Mouse (Mus musculus): Measurements from ENCODE around the gene Rtkn2. TPM values are rescaled to one million over a fixed set of nuclear protein-coding genes. Genes with fewer than 3 reads are reported as not detected.

Rtkn2 gene
- 1.3 TPM in 2 replicates for polyA plus RNA-seq (2015; fragmentation: Nextera tagmentation; extraction: Ambion mirVana)

GRCm38 (mm10) chr10:67979401-67980157 lies at the start of gene Rtkn2:
Gene Rtkn2 (plus strand): TSS chr10:67979570.
- Histone ChIP-seq H3K27me3 (no peaks in the 10 kb centered on the region), H3K36me3 (replicated peaks) (no peaks in the 10 kb centered on the region), H3K27ac (replicated peaks) (no peak within 1 kb of the TSS), H3K4me1 (replicated peaks) (peaks cover 14% of the 10 kb centered on the region), H3K9me3 (replicated peaks) (no peaks in the 10 kb centered on the region), H3K4me3 (replicated peaks) (peak within 1 kb of the TSS; percentile 65), H3K9ac (peak within 1 kb of the TSS; percentile 48), H3K4me2 (peak within 1 kb of the TSS; percentile 87)
- under 1% methylated on average over 57 of the region's 57 CpGs for WGBS (ENCODE audit: insufficient replicate concordance)
- ATAC-seq (ENCODE audit: insufficient read depth), result peak; percentile 88

- ATAC-seq (ENCODE audit: insufficient read depth), result no peak
- no peaks in the 10 kb centered on the region for H3K9me3 ChIP-seq (replicated peaks)
- no peaks in the 10 kb centered on the region for H3K4me1 ChIP-seq (replicated peaks)
- no peak overlapping the region for H3K27ac ChIP-seq (replicated peaks)
- H3K36me3 ChIP-seq (replicated peaks), result no peaks in the 10 kb centered on the region
- WGBS (ENCODE audit: insufficient replicate concordance), result 55% methylated on average over 4 of the region's 4 CpGs
- H3K4me2 ChIP-seq, result no peak overlapping the region
- no peak overlapping the region for H3K4me3 ChIP-seq (replicated peaks)
- H3K9ac ChIP-seq, result no peak overlapping the region
- no peaks in the 10 kb centered on the region for H3K27me3 ChIP-seq
Measured at GRCm38 (mm10) chr10:67931328-67931727, 48.0 kb upstream of the Rtkn2 start.

- Histone ChIP-seq H3K27me3 (no peaks in the 10 kb centered on the region), H3K4me1 (replicated peaks) (no peaks in the 10 kb centered on the region), H3K4me3 (replicated peaks) (no peak overlapping the region), H3K9ac (no peak overlapping the region), H3K9me3 (replicated peaks) (no peaks in the 10 kb centered on the region), H3K4me2 (no peak overlapping the region), H3K36me3 (replicated peaks) (no peaks in the 10 kb centered on the region), H3K27ac (replicated peaks) (no peak overlapping the region)
- no peak for ATAC-seq (ENCODE audit: insufficient read depth)
- WGBS (ENCODE audit: insufficient replicate concordance), result 66% methylated on average over 11 of the region's 11 CpGs
Measured at GRCm38 (mm10) chr10:67932780-67933179, 46.6 kb upstream of the Rtkn2 start.

GRCm38 (mm10) chr10:67936944-67937343 lies 42.4 kb upstream of the Rtkn2 start:
- H3K9ac ChIP-seq, result no peak overlapping the region
- H3K27me3 ChIP-seq, result no peaks in the 10 kb centered on the region
- no peaks in the 10 kb centered on the region for H3K9me3 ChIP-seq (replicated peaks)
- WGBS (ENCODE audit: insufficient replicate concordance), result 50% methylated on average over 4 of the region's 4 CpGs
- no peak overlapping the region for H3K4me3 ChIP-seq (replicated peaks)
- no peaks in the 10 kb centered on the region for H3K4me1 ChIP-seq (replicated peaks)
- ATAC-seq (ENCODE audit: insufficient read depth), result no peak
- no peaks in the 10 kb centered on the region for H3K36me3 ChIP-seq (replicated peaks)
- H3K4me2 ChIP-seq, result no peak overlapping the region
- no peak overlapping the region for H3K27ac ChIP-seq (replicated peaks)

GRCm38 (mm10) chr10:67937775-67938174 lies 41.6 kb upstream of the Rtkn2 start:
- 64% methylated on average over 5 of the region's 5 CpGs for WGBS (ENCODE audit: insufficient replicate concordance)
- no peak overlapping the region for H3K27ac ChIP-seq (replicated peaks)
- no peak overlapping the region for H3K4me3 ChIP-seq (replicated peaks)
- H3K9me3 ChIP-seq (replicated peaks), result no peaks in the 10 kb centered on the region
- ATAC-seq (ENCODE audit: insufficient read depth), result no peak
- no peaks in the 10 kb centered on the region for H3K4me1 ChIP-seq (replicated peaks)
- H3K9ac ChIP-seq, result no peak overlapping the region
- H3K36me3 ChIP-seq (replicated peaks), result no peaks in the 10 kb centered on the region
- no peak overlapping the region for H3K4me2 ChIP-seq
- no peaks in the 10 kb centered on the region for H3K27me3 ChIP-seq

- Histone ChIP-seq H3K4me1 (replicated peaks) (no peaks in the 10 kb centered on the region), H3K9me3 (replicated peaks) (no peaks in the 10 kb centered on the region), H3K4me2 (no peak overlapping the region), H3K27me3 (no peaks in the 10 kb centered on the region), H3K4me3 (replicated peaks) (no peak overlapping the region), H3K9ac (no peak overlapping the region), H3K27ac (replicated peaks) (no peak overlapping the region), H3K36me3 (replicated peaks) (no peaks in the 10 kb centered on the region)
- WGBS (ENCODE audit: insufficient replicate concordance), result 70% methylated on average over 12 of the region's 12 CpGs
- ATAC-seq (ENCODE audit: insufficient read depth), result no peak
Measured at GRCm38 (mm10) chr10:67939546-67939945, 39.8 kb upstream of the Rtkn2 start.

- no peaks in the 10 kb centered on the region; the same call in 1 of the 2 replicates for H3K9me3 ChIP-seq (replicated peaks)
- WGBS (ENCODE audit: insufficient replicate concordance), result 52% methylated on average over 4 of the region's 4 CpGs
- H3K4me2 ChIP-seq, result no peak overlapping the region
- no peak overlapping the region for H3K27ac ChIP-seq (replicated peaks)
- no peak overlapping the region for H3K9ac ChIP-seq
- H3K36me3 ChIP-seq (replicated peaks), result no peaks in the 10 kb centered on the region
- H3K4me3 ChIP-seq (replicated peaks), result no peak overlapping the region
- H3K4me1 ChIP-seq (replicated peaks), result no peaks in the 10 kb centered on the region
- ATAC-seq (ENCODE audit: insufficient read depth), result no peak
- H3K27me3 ChIP-seq, result no peaks in the 10 kb centered on the region
Measured at GRCm38 (mm10) chr10:67943513-67943912, 35.9 kb upstream of the Rtkn2 start.

GRCm38 (mm10) chr10:67950059-67950748 lies 29.2 kb upstream of the Rtkn2 start:
- no peaks in the 10 kb centered on the region; the same call in 1 of the 2 replicates for H3K9me3 ChIP-seq (replicated peaks)
- 29% methylated on average over 8 of the region's 8 CpGs for WGBS (ENCODE audit: insufficient replicate concordance)
- H3K9ac ChIP-seq, result no peak overlapping the region
- H3K4me3 ChIP-seq (replicated peaks), result no peak overlapping the region
- H3K36me3 ChIP-seq (replicated peaks), result no peaks in the 10 kb centered on the region
- no peaks in the 10 kb centered on the region for H3K4me1 ChIP-seq (replicated peaks)
- ATAC-seq (ENCODE audit: insufficient read depth), result no peak
- no peaks in the 10 kb centered on the region for H3K27me3 ChIP-seq
- H3K27ac ChIP-seq (replicated peaks), result no peak overlapping the region
- H3K4me2 ChIP-seq, result no peak overlapping the region

GRCm38 (mm10) chr10:67951690-67952089 lies 27.7 kb upstream of the Rtkn2 start:
- WGBS (ENCODE audit: insufficient replicate concordance), result 57% methylated on average over 4 of the region's 4 CpGs
- Histone ChIP-seq H3K4me1 (replicated peaks) (no peaks in the 10 kb centered on the region), H3K9me3 (replicated peaks) (no peaks in the 10 kb centered on the region; the same call in 1 of the 2 replicates), H3K27me3 (no peaks in the 10 kb centered on the region), H3K4me2 (no peak overlapping the region), H3K27ac (replicated peaks) (no peak overlapping the region), H3K9ac (no peak overlapping the region), H3K36me3 (replicated peaks) (no peaks in the 10 kb centered on the region), H3K4me3 (replicated peaks) (no peak overlapping the region)
- no peak for ATAC-seq (ENCODE audit: insufficient read depth)

- H3K9me3 ChIP-seq (replicated peaks), result no peaks in the 10 kb centered on the region
- H3K4me1 ChIP-seq (replicated peaks), result no peaks in the 10 kb centered on the region
- no peak overlapping the region for H3K4me2 ChIP-seq
- no peak overlapping the region for H3K27ac ChIP-seq (replicated peaks)
- H3K27me3 ChIP-seq, result no peaks in the 10 kb centered on the region
- H3K9ac ChIP-seq, result no peak overlapping the region
- no peak for ATAC-seq (ENCODE audit: insufficient read depth)
- H3K36me3 ChIP-seq (replicated peaks), result no peaks in the 10 kb centered on the region
- 67% methylated on average over 2 of the region's 2 CpGs for WGBS (ENCODE audit: insufficient replicate concordance)
- H3K4me3 ChIP-seq (replicated peaks), result no peak overlapping the region
Measured at GRCm38 (mm10) chr10:67955982-67956381, 23.4 kb upstream of the Rtkn2 start.

- H3K27ac ChIP-seq (replicated peaks), result no peak overlapping the region
- no peak overlapping the region for H3K9ac ChIP-seq
- 46% methylated on average over 3 of the region's 3 CpGs for WGBS (ENCODE audit: insufficient replicate concordance)
- ATAC-seq (ENCODE audit: insufficient read depth), result no peak
- H3K9me3 ChIP-seq (replicated peaks), result no peaks in the 10 kb centered on the region
- no peaks in the 10 kb centered on the region for H3K36me3 ChIP-seq (replicated peaks)
- H3K4me3 ChIP-seq (replicated peaks), result no peak overlapping the region
- H3K27me3 ChIP-seq, result no peaks in the 10 kb centered on the region
- H3K4me2 ChIP-seq, result no peak overlapping the region
- H3K4me1 ChIP-seq (replicated peaks), result no peaks in the 10 kb centered on the region
Measured at GRCm38 (mm10) chr10:67959982-67960381, 19.4 kb upstream of the Rtkn2 start.

Data from liver, embryonic 15.5 days (tissue).